Mouse (Mus musculus): ENCODE results near the gene Cog2.

DNA sequence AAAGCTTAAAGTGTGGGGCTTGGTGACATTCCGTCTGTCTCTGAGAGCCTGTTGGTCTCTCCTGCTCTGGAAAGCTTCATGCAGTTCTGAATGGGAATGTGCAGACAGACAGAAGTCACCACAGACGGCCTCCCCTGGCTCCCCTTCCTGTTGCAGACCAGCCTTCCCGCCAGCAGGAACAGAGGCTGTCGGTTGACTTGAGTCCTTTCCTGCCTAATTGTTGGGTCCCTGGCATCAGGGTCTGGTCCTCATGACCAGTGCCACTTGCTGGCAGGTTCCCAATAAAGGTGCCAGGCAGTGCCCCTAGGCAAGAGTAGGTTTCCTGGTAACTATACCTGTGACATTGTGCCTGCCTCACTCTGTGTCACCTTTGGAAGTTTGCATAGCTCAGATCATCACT lies 10.4 kb downstream of the Cog2 start:
- TF ChIP-seq CTCF (IDR thresholded peaks at IDR 0.05; ENCODE audit: low read depth, low read length) (no peak), POLR2A (IDR thresholded peaks at IDR 0.05; ENCODE audit: borderline replicate concordance, low read depth, low read length) (no peak)
